Mouse (Mus musculus): Measurements from ENCODE around the gene H2-M1.

Gene H2-M1

GRCm38 (mm10) chr17:36672119-36672518, at the start of gene H2-M1:
Gene H2-M1 (minus strand): TSS chr17:36672219.
- DNase-seq (ENCODE audit: low spot score in 2 of 2), result no peak

- no peak for DNase-seq (ENCODE audit: low spot score in 2 of 2)
Measured at GRCm38 (mm10) chr17:36697693-36698092, 25.7 kb upstream of the H2-M1 start.

GRCm38 (mm10) chr17:36642566-36642965, 29.5 kb downstream of the H2-M1 start, which contains the start of gene H2-M9:
Gene H2-M9 (minus strand): TSS chr17:36642666.
- no peak for DNase-seq (ENCODE audit: low spot score in 2 of 2)
